Mouse (Mus musculus) bone marrow, adult 2 months (tissue): ENCODE measurements around the gene Ccr1l1.

Experiments used
- CTCF ChIP-seq: fragments of 200-500 bp; IDR thresholded peaks from 2 replicates; pipeline ENCODE4 v1.5.1; 2011; ENCODE audit warnings: low read length, control low read depth; ENCODE audit not compliant: control insufficient read depth, insufficient read depth
- POLR2A ChIP-seq: fragments of 200-500 bp; IDR thresholded peaks from 2 replicates; pipeline ENCODE4 v1.6.1; 2011; ENCODE audit warnings: low read depth, mild to moderate bottlenecking, control low read depth, low read length, borderline replicate concordance; ENCODE audit not compliant: control insufficient read depth

DNA sequence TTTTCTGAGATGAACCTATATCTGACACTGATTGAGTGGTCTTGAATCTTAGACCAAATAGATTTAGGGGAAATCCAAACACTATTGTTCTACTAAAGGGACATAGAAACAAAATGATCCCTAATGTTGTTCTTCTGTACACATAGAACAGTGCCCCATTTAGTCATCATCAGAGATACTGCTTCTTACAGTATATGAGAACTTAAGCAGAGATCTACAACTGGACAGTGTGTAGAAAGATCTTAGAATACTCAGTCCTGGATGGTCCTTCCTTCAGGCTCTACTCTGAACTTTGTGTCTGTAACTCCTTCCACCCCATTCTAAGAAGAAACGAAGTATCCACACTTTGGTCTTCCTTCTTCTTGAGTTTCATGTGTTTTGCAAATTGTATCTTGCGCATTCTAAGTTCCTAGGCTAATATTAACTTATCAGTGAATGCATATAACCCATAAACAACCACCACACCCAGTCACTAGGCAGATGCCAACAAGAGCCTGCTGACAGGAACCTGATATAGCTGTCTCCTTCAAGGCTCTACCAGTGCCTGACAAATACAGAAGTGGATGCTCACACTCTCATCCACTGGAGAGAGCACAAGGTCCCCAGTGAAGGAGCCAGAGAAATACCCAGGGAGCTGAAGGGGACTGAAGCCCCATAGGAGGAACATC lies 36.9 kb upstream of the Ccr1l1 start:
- TF ChIP-seq CTCF: no peak
- TF ChIP-seq POLR2A: no peak
